Mouse (Mus musculus) C2C12 (cell line): ENCODE measurements at regions not wholly inside any gene's neighbourhood (a gene's known extent, or its start where the extent isn't known, plus 50 kb on each side); places are given as distances from the start of the nearest gene placed in this dataset.

Experiments used
- H3K27me3 ChIP-seq: one replicate; pipeline ENCODE4 v1.6.1; 2011; ENCODE audit not compliant: control insufficient read depth, insufficient read depth, insufficient read length
- H3K36me3 ChIP-seq: one replicate; pipeline ENCODE4 v1.6.1; 2011; ENCODE audit not compliant: control insufficient read depth, insufficient read depth
- H3K4me3 ChIP-seq: one replicate; pipeline ENCODE4 v1.5.1; 2011; ENCODE audit warnings: mild to moderate bottlenecking, control low read depth; ENCODE audit not compliant: poor library complexity, insufficient read depth, severe bottlenecking
- H3K79me2 ChIP-seq: one replicate; pipeline ENCODE4 v1.6.1; 2011; ENCODE audit not compliant: control insufficient read depth, insufficient read depth
- H3K79me3 ChIP-seq: one replicate; pipeline ENCODE4 v1.6.1; 2011; ENCODE audit warnings: low read depth, control low read depth
- H3ac ChIP-seq: one replicate; pipeline ENCODE3; 2011; ENCODE audit warnings: low read depth; ENCODE audit not compliant: control insufficient read depth, insufficient read length
- CEBPB ChIP-seq: IDR thresholded peaks from one replicate; pipeline ENCODE4 v1.6.1; 2011; ENCODE audit warnings: low read depth, mild to moderate bottlenecking, control low read depth, moderate library complexity
- CTCF ChIP-seq: IDR thresholded peaks from one replicate; pipeline ENCODE4 v1.5.1; 2011; ENCODE audit not compliant: control insufficient read depth, insufficient read depth, insufficient read length
- FOSL1 ChIP-seq: IDR thresholded peaks from one replicate; pipeline ENCODE4 v1.8.0; 2011; ENCODE audit warnings: mild to moderate bottlenecking, low read length; ENCODE audit not compliant: poor library complexity, insufficient read depth, severe bottlenecking
- MAX ChIP-seq: IDR thresholded peaks from one replicate; pipeline ENCODE4 v1.6.1; 2011; ENCODE audit warnings: mild to moderate bottlenecking, control low read depth
- MYOD1 ChIP-seq: IDR thresholded peaks from one replicate; pipeline ENCODE4 v1.6.1; 2011; ENCODE audit warnings: low read depth; ENCODE audit not compliant: control insufficient read depth, insufficient read length
- MYOG ChIP-seq: IDR thresholded peaks from one replicate; pipeline ENCODE4 v1.6.1; 2011; ENCODE audit not compliant: control insufficient read depth, insufficient read length; ENCODE audit errors: extremely low read depth
- USF1 ChIP-seq: IDR thresholded peaks from one replicate; pipeline ENCODE4 v1.6.1; 2011; ENCODE audit warnings: low read depth, mild to moderate bottlenecking, control low read depth, moderate library complexity

GRCm38 (mm10) chr2:137446919-137447318 lies 330.5 kb upstream of the Jag1 start:
- Histone ChIP-seq H3K79me3 (no peaks in the 10 kb centered on the region), H3ac (no peak overlapping the region), H3K36me3 (no peaks in the 10 kb centered on the region), H3K79me2 (no peaks in the 10 kb centered on the region), H3K27me3 (no peaks in the 10 kb centered on the region), H3K4me3 (no peak overlapping the region)
- TF ChIP-seq MAX (no peak), FOSL1 (no peak), USF1 (no peak), CTCF (no peak), MYOD1 (no peak), MYOG (no peak), CEBPB (no peak)

DNA sequence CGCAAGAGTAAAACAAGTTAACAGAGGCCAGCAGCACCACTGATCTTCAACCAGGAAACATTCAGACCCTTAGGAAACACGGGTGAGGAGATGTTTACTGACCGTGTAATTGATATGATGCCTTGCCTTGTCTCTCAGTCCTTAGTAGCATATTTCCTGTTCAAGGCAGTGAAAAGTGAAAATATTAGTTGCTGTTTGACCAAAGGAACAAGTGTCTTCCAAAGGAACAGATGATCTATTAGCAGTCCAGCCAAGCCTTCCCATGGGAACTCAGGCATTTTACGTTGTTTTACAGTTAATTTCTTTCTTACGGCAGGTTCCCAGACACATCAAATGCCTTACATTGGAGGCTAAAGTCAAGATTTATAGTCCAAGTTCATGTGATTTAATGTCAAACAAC lies 321.3 kb upstream of the Jag1 start:
- Histone ChIP-seq H3K27me3 (no peaks in the 10 kb centered on the region), H3K79me2 (no peaks in the 10 kb centered on the region), H3K4me3 (no peak overlapping the region), H3ac (no peak overlapping the region), H3K36me3 (no peaks in the 10 kb centered on the region), H3K79me3 (no peaks in the 10 kb centered on the region)
- no peak for TF ChIP-seq MAX
- TF ChIP-seq FOSL1, result no peak
- no peak for TF ChIP-seq MYOG
- TF ChIP-seq USF1, result no peak
- TF ChIP-seq MYOD1, result no peak

DNA sequence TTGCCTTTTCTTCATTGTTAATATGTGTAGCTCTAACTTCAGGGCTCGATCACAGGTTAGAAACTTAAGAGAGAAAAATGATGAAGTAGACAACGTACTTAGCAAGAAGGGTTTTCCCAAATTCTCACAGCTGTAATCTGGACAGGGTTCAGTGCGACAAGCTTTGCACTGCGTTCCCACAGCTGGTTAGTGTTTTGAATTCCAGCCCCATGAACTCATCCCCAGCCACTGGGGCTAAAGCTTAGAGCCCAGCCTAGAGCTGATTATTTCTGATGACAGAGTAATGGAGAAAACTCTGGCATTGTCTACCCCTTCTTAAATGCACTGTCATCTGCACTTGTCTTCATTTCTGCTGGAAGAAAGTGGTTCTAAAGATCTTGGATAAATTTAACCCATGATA lies 319.7 kb upstream of the Jag1 start:
- Histone ChIP-seq H3K27me3 (no peaks in the 10 kb centered on the region), H3K79me3 (no peaks in the 10 kb centered on the region), H3K4me3 (no peak overlapping the region), H3K79me2 (no peaks in the 10 kb centered on the region), H3ac (no peak overlapping the region), H3K36me3 (no peaks in the 10 kb centered on the region)
- TF ChIP-seq USF1 (no peak), MYOD1 (peak; percentile 12)

DNA sequence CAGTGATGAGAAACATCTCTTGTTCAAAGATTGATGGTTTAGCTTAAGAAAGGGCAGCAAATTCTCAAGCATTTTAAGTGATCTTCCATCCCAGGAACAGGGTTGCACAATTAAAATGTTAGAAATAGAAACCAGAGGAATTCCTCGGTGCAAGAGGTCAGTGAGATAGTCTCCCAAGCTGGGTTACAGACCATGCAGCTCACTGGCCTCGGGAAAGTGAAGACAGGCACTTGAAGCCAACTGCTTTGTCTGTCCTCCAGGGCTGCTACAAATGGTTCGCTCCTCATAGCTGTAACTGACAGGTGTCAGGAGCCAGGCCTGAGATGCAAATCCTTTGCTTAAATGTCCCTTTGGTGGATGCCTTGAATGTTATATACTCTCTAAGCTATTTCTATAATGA lies 306.2 kb upstream of the Jag1 start:
- TF ChIP-seq FOSL1 (no peak), CTCF (no peak), CEBPB (no peak), MYOD1 (no peak), MYOG (no peak), MAX (no peak), USF1 (no peak)
- H3K27me3 ChIP-seq, result no peaks in the 10 kb centered on the region
- H3ac ChIP-seq, result no peak overlapping the region
- no peaks in the 10 kb centered on the region for H3K36me3 ChIP-seq
- H3K79me2 ChIP-seq, result no peaks in the 10 kb centered on the region
- H3K4me3 ChIP-seq, result no peak overlapping the region
- H3K79me3 ChIP-seq, result no peaks in the 10 kb centered on the region

GRCm38 (mm10) chr2:137419678-137420077 lies 303.2 kb upstream of the Jag1 start:
- no peaks in the 10 kb centered on the region for H3K79me2 ChIP-seq
- H3K79me3 ChIP-seq, result no peaks in the 10 kb centered on the region
- H3K27me3 ChIP-seq, result no peaks in the 10 kb centered on the region
- H3K36me3 ChIP-seq, result no peaks in the 10 kb centered on the region
- no peak overlapping the region for H3ac ChIP-seq
- no peak overlapping the region for H3K4me3 ChIP-seq
- no peak for TF ChIP-seq MYOD1
- TF ChIP-seq MYOG, result no peak
- no peak for TF ChIP-seq CTCF
- TF ChIP-seq MAX, result no peak

DNA sequence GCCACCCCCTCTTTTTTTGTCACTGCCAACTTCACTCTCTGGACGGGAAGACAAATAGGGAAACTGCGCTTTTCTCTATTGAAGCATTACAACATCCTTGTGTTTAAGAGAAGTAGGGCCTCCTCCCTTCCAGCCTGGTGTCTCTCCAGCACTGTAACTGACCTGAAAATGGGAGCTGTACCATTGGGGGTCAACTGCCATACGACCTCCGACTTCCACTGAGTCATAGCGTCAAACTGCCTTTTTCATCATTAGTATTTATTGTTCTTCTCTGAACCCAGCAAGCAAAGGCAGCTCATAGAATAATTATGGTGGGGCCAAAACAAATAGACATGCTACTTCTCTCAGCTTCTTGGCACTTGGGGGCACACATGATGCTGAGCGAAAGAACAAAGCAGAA lies 301.2 kb upstream of the Jag1 start:
- TF ChIP-seq FOSL1 (no peak), MYOG (no peak), USF1 (no peak), CEBPB (no peak), MAX (no peak)
- Histone ChIP-seq H3ac (no peak overlapping the region), H3K79me2 (no peaks in the 10 kb centered on the region), H3K36me3 (no peaks in the 10 kb centered on the region), H3K27me3 (no peaks in the 10 kb centered on the region), H3K4me3 (no peak overlapping the region), H3K79me3 (no peaks in the 10 kb centered on the region)
